Mouse (Mus musculus) midbrain, embryonic 13.5 days (tissue): ENCODE results near the gene Gm16253. TPM values are rescaled to one million over a fixed set of nuclear protein-coding genes. Genes with fewer than 3 reads are reported as not detected.

ENCODE experiments used
- ATAC-seq: fragments of 200-750 bp; cut with Nextera tagmentation; 2 replicates; pipeline ENCODE4 v1.8.0; 2017; ENCODE audit warnings: mild to moderate bottlenecking, moderate TSS enrichment, moderate library complexity
- H3K27ac ChIP-seq: fragments of 300-500 bp; sonication (generic); 2 replicates; pipeline ENCODE4 v1.5.1; 2015; ENCODE audit warnings: inconsistent platforms, mild to moderate bottlenecking, moderate library complexity
- H3K27me3 ChIP-seq: fragments of 300-500 bp; sonication (generic); 2 replicates; pipeline ENCODE4 v1.6.1; 2015; ENCODE audit warnings: mild to moderate bottlenecking, inconsistent platforms
- H3K36me3 ChIP-seq: fragments of 300-500 bp; sonication (generic); 2 replicates; pipeline ENCODE4 v1.6.1; 2015; ENCODE audit warnings: mild to moderate bottlenecking, inconsistent platforms
- H3K4me1 ChIP-seq: fragments of 300-500 bp; sonication (generic); replicated peaks from 2 replicates; pipeline ENCODE4 v1.6.1; 2015; ENCODE audit warnings: inconsistent platforms
- H3K4me2 ChIP-seq: fragments of 300-500 bp; sonication (generic); replicated peaks from 2 replicates; pipeline ENCODE4 v1.6.1; 2015; ENCODE audit warnings: moderate library complexity, mild to moderate bottlenecking, inconsistent platforms
- H3K4me3 ChIP-seq: fragments of 300-500 bp; sonication (generic); replicated peaks from 2 replicates; pipeline ENCODE4 v1.5.1; 2015; ENCODE audit warnings: mild to moderate bottlenecking, inconsistent platforms
- H3K9ac ChIP-seq: fragments of 300-500 bp; sonication (generic); replicated peaks from 2 replicates; pipeline ENCODE4 v1.6.1; 2015; ENCODE audit warnings: mild to moderate bottlenecking, inconsistent platforms
- H3K9me3 ChIP-seq: fragments of 300-500 bp; sonication (generic); 2 replicates; pipeline ENCODE4 v1.6.1; 2016; ENCODE audit warnings: mild to moderate bottlenecking, inconsistent platforms
- WGBS: fragments of 180-500 bp; shearing (Covaris S2); methylation state at CpG from one replicate; pipeline ENCODE4 v1.1.7; 2015; 5-methylcytosine and 5-hydroxymethylcytosine counted together
- polyA plus RNA-seq: library from polyadenylated mRNA; unstranded; fragments of >200 nt; fragmentation: Nextera tagmentation; extraction: Ambion mirVana; gene quantifications from 2 replicates; pipeline ENCODE4 v1.2.1, GENCODE M21; 2015

The Gm16253 gene
- polyA plus RNA-seq, 1 experiment from 2014 or later: 1.7 TPM

DNA sequence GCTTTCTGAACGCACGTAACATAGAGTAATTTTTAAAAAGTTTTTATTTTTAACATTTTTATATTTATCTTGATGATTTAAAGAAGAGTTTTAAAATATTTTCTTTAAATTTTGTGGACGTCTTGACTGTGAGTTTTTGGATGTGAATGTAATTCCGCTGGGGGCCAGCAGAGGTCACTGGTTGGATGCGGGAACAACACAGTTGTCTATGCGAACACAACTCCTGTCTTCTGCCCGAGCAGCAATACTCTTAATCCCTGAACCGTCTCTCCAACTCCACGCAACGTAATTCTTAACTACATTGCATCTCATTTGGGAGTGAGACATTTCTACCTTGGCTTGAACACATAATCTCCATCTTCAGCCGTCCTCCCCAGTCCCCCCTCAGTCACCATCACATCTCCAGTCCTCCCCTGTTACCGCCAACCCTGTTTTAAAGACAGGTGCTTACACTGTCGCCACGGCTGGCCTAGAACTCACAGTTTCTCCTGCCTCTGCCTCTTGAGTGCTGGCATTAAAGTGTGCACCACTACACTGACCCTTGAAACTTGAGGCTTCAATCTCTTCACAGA, 29.3 kb upstream of the Gm16253 start:
- no peak overlapping the region for H3K4me3 ChIP-seq
- no peaks in the 10 kb centered on the region for H3K9me3 ChIP-seq
- H3K27me3 ChIP-seq: 0 out of 2 replicates have a peak, but pooled peaks cover 3% of the 10 kb centered on the region
- ATAC-seq: 0 out of 2 replicates have a peak, but pooled peaks have one; percentile 60
- H3K9ac ChIP-seq: no peak overlapping the region
- peak overlapping the region; percentile 37 for H3K4me2 ChIP-seq
- WGBS: 10% methylated on average over 14 of the region's 14 CpGs
- H3K36me3 ChIP-seq: no peaks in the 10 kb centered on the region
- 0 out of 2 replicates have a peak, but pooled peaks cover 5% of the 10 kb centered on the region for H3K4me1 ChIP-seq
- no peak overlapping the region for H3K27ac ChIP-seq

DNA sequence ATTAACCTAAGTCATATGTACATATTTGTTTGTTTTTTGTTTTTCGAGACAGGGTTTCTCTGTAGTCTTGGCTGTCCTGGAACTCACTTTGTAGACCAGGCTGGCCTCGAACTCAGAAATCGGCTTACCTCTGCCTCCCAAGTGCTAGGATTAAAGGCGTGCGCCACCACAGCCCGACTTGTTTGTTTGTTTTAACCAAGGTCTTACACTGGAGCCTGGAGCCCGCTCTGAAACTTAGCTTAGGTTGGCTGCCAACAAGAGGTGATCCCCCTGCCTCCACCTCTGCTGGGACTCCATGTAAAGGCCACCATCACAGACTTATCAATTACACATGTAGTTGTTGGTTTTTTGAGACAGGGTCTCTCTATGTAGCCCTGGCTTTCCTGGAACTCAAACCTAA, 28.0 kb upstream of the Gm16253 start:
- Histone ChIP-seq H3K9ac (no peak overlapping the region), H3K4me2 (no peak overlapping the region), H3K9me3 (no peaks in the 10 kb centered on the region), H3K36me3 (no peaks in the 10 kb centered on the region), H3K4me3 (no peak overlapping the region), H3K27me3 (0 out of 2 replicates have a peak, but pooled peaks cover 3% of the 10 kb centered on the region), H3K27ac (no peak overlapping the region), H3K4me1 (0 out of 2 replicates have a peak, but pooled peaks cover 5% of the 10 kb centered on the region)
- ATAC-seq: no peak
- WGBS: 79% methylated on average over 7 of the region's 7 CpGs

DNA sequence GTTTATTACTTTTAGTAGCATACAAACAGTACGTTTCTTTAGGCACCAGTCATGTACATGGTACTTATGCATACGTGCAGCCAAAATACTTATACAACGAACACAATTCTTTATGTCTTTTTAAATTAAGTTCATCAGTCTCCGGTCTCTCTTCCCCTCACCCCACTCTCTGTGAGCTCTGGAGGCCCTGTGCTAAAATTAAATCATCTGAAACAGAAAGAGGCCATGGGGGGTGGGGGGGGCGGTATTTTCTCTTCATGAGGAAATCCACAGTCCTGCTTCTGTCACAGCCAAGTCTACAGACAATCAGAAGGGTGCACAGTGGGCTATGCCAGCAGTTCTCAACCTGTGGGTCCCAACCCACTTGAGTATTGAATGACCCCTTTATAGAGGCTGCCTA, 27.4 kb upstream of the Gm16253 start:
- H3K27me3 ChIP-seq: 0 out of 2 replicates have a peak, but pooled peaks cover 3% of the 10 kb centered on the region
- no peak overlapping the region for H3K4me2 ChIP-seq
- 83% methylated on average over 5 of the region's 5 CpGs for WGBS
- H3K36me3 ChIP-seq: no peaks in the 10 kb centered on the region
- no peak for ATAC-seq
- no peak overlapping the region for H3K27ac ChIP-seq
- H3K4me1 ChIP-seq: 0 out of 2 replicates have a peak, but pooled peaks cover 5% of the 10 kb centered on the region
- no peak overlapping the region for H3K9ac ChIP-seq
- no peaks in the 10 kb centered on the region for H3K9me3 ChIP-seq
- no peak overlapping the region for H3K4me3 ChIP-seq

DNA sequence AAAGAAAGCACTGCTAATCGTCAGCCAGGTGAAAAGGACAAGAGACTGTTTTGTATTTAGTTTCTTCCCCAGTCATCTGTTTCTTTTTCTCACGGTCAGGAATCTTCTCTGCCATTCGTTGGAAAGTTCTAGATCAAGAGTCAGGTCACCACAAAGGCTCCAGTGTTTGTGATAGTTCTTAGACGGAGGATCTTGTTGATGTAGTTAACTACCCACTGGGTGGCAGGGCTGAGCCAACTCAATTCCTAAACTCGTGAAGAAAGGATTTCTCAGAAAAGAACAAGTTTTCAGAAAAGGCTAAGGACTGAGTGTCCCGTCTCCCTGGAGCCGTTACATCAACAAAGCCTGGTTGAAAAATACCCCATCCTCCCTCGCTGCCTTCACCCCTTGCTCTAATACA, 25.6 kb upstream of the Gm16253 start:
- peaks cover 14% of the 10 kb centered on the region; the same call in 1 of the 2 replicates for H3K4me1 ChIP-seq
- no peak for ATAC-seq
- 17% methylated on average over 8 of the region's 8 CpGs for WGBS

DNA sequence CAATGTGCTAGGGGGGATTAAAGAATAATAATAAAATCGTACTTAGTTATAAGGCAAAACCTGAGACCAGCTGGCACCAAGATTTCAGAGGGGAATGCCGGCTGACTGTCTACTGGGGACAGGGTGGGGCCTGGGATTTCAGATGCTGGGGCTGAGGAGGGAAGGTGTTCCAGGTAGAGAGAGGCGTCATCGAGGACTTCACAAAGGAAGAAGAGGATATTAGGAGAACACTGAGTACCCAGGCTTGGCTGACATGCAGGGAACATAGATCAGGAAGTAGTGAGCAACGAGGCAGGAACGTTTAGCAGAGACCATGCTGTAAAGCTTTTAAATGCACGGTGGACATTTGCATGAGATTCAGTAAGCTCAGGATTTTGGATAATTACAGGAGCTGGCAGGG, 24.9 kb upstream of the Gm16253 start:
- no peak for ATAC-seq
- H3K27me3 ChIP-seq: no peaks in the 10 kb centered on the region
- peaks cover 21% of the 10 kb centered on the region for H3K4me1 ChIP-seq
- no peak overlapping the region for H3K4me3 ChIP-seq
- no peak overlapping the region for H3K9ac ChIP-seq
- WGBS: 77% methylated on average over 7 of the region's 7 CpGs
- no peak overlapping the region for H3K27ac ChIP-seq
- H3K9me3 ChIP-seq: no peaks in the 10 kb centered on the region
- no peaks in the 10 kb centered on the region for H3K36me3 ChIP-seq
- no peak overlapping the region for H3K4me2 ChIP-seq

More for the DNA sequence above, 25.6 kb upstream of the Gm16253 start:
- Histone ChIP-seq H3K27me3 (no peaks in the 10 kb centered on the region), H3K27ac (no peak overlapping the region), H3K36me3 (no peaks in the 10 kb centered on the region), H3K9me3 (no peaks in the 10 kb centered on the region), H3K4me3 (no peak overlapping the region), H3K9ac (no peak overlapping the region), H3K4me2 (no peak overlapping the region)

DNA sequence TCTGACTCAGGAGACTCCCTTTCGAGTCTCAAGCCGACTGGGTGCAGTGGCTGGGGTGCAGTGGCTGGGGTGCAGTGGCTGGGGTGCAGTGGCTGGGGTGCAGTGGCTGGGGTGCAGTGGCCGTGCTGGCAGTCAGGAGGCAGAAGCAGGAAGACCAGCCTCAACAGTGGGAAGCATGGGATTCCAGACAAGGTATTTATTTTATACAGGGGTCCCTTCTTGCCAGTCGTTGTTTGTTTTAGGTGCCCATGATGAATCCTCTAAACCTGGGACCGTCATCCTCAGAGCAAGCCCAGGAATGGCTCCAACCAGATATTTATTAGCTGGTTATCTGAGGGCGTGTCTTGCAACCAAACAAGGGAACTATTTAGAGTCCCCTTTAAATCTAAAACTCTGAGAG, 23.2 kb upstream of the Gm16253 start:
- Histone ChIP-seq H3K27ac (no peak overlapping the region), H3K4me2 (no peak overlapping the region), H3K36me3 (no peaks in the 10 kb centered on the region), H3K9ac (no peak overlapping the region), H3K9me3 (no peaks in the 10 kb centered on the region), H3K27me3 (no peaks in the 10 kb centered on the region), H3K4me3 (no peak overlapping the region), H3K4me1 (peaks cover 21% of the 10 kb centered on the region)
- 88% methylated on average over 6 of the region's 6 CpGs for WGBS
- ATAC-seq: no peak

DNA sequence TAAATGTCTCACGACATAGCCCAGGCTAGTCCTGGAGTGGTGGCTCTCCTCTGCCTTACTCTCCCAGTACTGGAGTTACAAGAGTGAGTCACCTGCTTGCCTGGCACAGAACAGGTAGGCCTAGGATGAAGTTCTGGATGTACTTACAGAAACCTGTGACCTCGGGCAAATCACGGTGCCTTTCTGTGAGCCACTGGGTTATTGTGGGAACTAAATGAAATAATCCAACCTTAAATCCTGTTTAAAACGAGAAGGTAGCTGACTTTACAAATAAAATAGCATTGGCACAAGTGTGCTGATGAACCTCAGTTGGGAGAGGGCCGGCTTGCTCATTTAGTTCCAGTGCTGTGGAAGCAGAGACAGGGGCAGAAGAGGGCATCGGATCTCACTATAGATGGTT, 22.5 kb upstream of the Gm16253 start:
- WGBS: 79% methylated on average over 6 of the region's 6 CpGs
- no peaks in the 10 kb centered on the region for H3K27me3 ChIP-seq
- H3K36me3 ChIP-seq: no peaks in the 10 kb centered on the region
- no peak overlapping the region for H3K9ac ChIP-seq
- ATAC-seq: no peak
- peaks cover 28% of the 10 kb centered on the region for H3K4me1 ChIP-seq
- H3K4me3 ChIP-seq: no peak overlapping the region
- no peak overlapping the region for H3K27ac ChIP-seq
- H3K9me3 ChIP-seq: no peaks in the 10 kb centered on the region
- no peak overlapping the region for H3K4me2 ChIP-seq

DNA sequence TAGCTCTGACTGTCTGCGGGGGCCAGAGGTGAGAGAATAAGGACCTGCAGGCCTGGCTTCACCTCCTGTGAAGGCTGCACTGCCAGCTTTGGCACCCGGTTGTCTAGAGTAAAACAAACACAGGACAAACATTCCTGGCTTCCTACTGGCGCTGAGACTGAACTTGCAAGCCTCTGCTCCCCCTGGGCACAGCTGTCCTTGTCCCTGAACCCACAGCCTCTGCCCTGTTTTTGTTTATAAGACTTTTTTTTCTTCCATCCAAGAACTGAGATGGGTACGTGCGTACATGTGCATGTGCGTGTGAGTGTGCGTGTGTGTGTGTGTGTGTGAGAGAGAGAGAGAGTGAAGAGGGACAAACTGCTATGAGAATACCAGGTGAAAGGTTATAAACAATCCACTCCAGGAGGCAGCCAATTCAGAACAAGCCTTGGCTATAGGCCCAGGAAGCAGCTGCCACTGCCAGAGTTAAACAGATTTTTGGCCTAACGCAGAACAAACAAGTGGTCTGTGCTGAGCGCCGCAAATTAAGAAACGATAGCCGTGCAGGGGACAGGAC, 21.7 kb upstream of the Gm16253 start:
- Histone ChIP-seq H3K4me1 (peaks cover 37% of the 10 kb centered on the region), H3K4me2 (0 out of 2 replicates have a peak overlapping the region, but pooled peaks have one; percentile 2), H3K27me3 (no peaks in the 10 kb centered on the region), H3K4me3 (no peak overlapping the region), H3K36me3 (peaks cover 7% of the 10 kb centered on the region), H3K9me3 (no peaks in the 10 kb centered on the region), H3K27ac (peak overlapping the region; percentile 65), H3K9ac (peak overlapping the region; percentile 28; the same call in 1 of the 2 replicates)
- WGBS: 48% methylated on average over 12 of the region's 12 CpGs
- peak; percentile 22 for ATAC-seq

DNA sequence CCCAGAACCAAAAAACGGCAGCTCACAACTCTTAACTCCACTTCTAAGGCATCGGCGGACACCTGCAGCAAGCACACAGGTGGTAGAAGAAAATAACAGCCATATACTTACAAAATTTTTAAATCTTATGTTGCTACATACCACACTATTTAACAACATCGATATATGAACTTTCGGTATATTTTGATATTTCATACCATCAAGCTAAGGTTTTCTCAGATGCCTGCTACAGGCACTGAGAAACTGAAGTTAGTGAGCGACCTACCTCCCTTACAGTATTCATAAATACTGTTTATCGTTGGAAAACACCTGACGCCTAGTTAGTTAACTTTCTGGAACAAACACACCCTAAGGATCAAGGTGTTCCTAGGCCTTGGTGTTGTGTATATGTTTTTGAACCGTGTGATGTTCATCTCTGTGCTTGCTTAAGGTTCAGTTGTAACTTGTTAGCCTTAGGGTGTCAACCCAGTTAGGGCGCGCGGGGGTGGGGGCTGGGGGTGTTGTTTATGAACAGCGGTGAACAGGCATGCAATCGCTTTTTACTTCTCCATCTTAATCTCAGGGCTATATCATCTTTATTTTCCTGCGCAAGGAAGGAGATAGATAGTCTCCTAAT, 20.7 kb upstream of the Gm16253 start:
- no peak overlapping the region for H3K4me3 ChIP-seq
- no peaks in the 10 kb centered on the region for H3K27me3 ChIP-seq
- H3K9me3 ChIP-seq: no peaks in the 10 kb centered on the region
- ATAC-seq: no peak
- H3K4me2 ChIP-seq: peak overlapping the region; percentile 82; the same call in 1 of the 2 replicates
- WGBS: 86% methylated on average over 15 of the region's 15 CpGs
- H3K27ac ChIP-seq: peak overlapping the region; percentile 65
- peaks cover 17% of the 10 kb centered on the region for H3K36me3 ChIP-seq
- H3K4me1 ChIP-seq: peaks cover 46% of the 10 kb centered on the region
- H3K9ac ChIP-seq: no peak overlapping the region

DNA sequence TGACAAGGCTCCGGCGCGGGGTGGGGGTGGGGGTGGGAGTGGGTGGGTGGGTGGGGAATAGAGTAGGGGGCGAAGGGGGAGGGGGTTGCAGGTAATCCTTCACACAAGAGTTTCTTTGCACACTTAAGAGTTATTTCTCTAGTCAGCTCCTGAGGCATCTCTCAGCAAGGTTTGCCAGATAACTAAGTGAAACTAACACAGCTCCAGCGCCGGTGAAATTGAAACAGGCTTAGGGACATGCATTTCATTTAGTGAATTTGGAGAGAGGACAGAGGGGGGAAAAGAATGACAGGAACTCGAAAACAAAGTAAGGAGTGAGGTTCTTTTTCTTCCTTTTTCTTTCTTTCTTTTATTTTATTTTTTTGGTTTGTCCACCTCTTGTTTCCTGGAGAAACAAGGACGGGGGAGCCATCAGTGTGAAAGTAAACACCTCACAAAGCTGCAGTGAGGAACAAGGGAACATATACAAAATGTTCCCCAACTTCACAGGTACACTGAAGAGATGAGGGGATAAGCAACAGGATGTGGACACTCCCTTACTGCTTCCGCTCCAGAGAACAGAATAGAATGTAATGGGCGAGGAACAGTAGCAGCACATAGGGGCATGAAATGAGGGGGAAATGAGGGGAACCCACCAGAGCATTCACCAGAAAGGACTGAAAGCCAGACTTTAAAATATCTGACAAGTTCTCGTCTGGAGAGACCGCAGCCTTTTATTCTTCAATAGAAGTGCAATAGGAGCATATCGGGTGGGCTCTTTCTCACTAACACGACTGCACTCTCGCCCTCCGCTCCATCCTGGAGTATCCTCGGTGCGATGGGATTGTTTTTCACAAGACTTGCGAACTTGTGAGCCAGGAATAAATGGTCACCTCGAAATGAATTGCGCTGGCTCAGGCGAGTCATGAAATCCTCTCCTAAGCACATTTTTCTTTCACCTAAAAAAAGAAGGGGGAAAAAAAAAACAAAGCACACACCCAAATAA, 19.8 kb upstream of the Gm16253 start:
- 7% methylated on average over 22 of the region's 22 CpGs for WGBS
- Histone ChIP-seq H3K9me3 (no peaks in the 10 kb centered on the region), H3K4me2 (peak overlapping the region; percentile 82), H3K27me3 (no peaks in the 10 kb centered on the region), H3K36me3 (peaks cover 21% of the 10 kb centered on the region), H3K27ac (peak overlapping the region; percentile 74), H3K4me3 (peak overlapping the region; percentile 60), H3K4me1 (peaks cover 53% of the 10 kb centered on the region), H3K9ac (peak overlapping the region; percentile 69)
- ATAC-seq: 0 out of 2 replicates have a peak, but pooled peaks have one; percentile 9

DNA sequence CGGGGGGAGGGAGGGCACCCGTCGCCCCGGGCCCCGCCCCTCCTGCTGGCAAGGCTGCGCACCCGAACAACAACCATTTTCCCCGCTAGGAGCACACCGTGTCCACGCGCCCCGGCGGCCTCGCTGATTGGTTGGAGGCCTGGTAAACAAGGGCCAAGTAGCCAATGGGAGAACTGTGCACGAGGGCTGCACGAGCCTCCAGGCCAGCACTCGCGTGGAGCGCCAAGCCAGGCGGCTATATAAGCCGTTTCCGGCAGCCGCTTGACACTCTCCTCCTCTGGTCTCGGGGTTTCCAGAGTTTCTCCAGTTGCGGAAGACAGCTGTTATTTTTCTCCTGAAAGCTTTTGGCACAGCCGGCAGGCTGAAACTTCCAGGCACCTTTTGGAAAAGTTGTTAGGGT, 19.1 kb upstream of the Gm16253 start, which contains the start of gene Txnip:
Gene Txnip, plus strand, starts transcription at position 264 of the 400 bp plus-strand sequence.
- WGBS: under 1% methylated on average over 26 of the region's 26 CpGs
- Histone ChIP-seq H3K4me2 (peak within 1 kb of the TSS; percentile 82), H3K4me1 (peaks cover 53% of the 10 kb centered on the region), H3K9me3 (no peaks in the 10 kb centered on the region), H3K36me3 (peaks cover 21% of the 10 kb centered on the region), H3K27ac (peak within 1 kb of the TSS; percentile 74), H3K27me3 (no peaks in the 10 kb centered on the region), H3K9ac (peak within 1 kb of the TSS; percentile 69), H3K4me3 (peak within 1 kb of the TSS; percentile 60)
- ATAC-seq: peak; percentile 100
